ENCODE assay signal across 18 mouse cellular contexts in genomic region chr5:131233828-131234227, GRCm38 (mm10).
DNase-seq lines count a peak whose midpoint lies in the region; ATAC-seq and TF ChIP-seq lines count a peak whose summit lies in the region.
"Had no signal": no experiment of that assay in that cellular context is flagged by ENCODE, and none has a peak within 500 bp of the region (broad histone marks: within the 10 kb centered on the region; RNA-seq: fewer than 3 reads in every experiment).

No protein-coding gene starts in this region.

- no peak overlapping the region for H3K9ac ChIP-seq in lung, embryonic 14.5 days
- no peak overlapping the region for H3K9ac ChIP-seq in forebrain, postnatal 0 days
- no peak overlapping the region for H3K9ac ChIP-seq in forebrain, embryonic 16.5 days (replicated peaks; ENCODE audit: low read depth, low read length)
- H3K9ac ChIP-seq: embryonic facial prominence, embryonic 15.5 days; forebrain, embryonic 13.5 days; hindbrain, embryonic 13.5 days; midbrain, embryonic 13.5 days had no signal

- H3K27ac ChIP-seq in lung, embryonic 14.5 days (ENCODE audit: low read depth) = no peak overlapping the region
- H3K27ac ChIP-seq in forebrain, postnatal 0 days (ENCODE audit: low read depth, low read length) = no peak overlapping the region
- H3K27ac ChIP-seq in forebrain, embryonic 16.5 days (ENCODE audit: low read length) = no peak overlapping the region
- H3K27ac ChIP-seq: embryonic facial prominence, embryonic 15.5 days; forebrain, embryonic 13.5 days; hindbrain, embryonic 13.5 days; macrophage; midbrain, embryonic 13.5 days had no signal

- no peak overlapping the region for H3K4me2 ChIP-seq in lung, embryonic 14.5 days
- no peak overlapping the region for H3K4me2 ChIP-seq in forebrain, postnatal 0 days (ENCODE audit: low read depth)
- no peak overlapping the region for H3K4me2 ChIP-seq in forebrain, embryonic 16.5 days (ENCODE audit: low read length)
- H3K4me2 ChIP-seq: embryonic facial prominence, embryonic 15.5 days; forebrain, embryonic 13.5 days; hindbrain, embryonic 13.5 days; liver, embryonic 11.5 days; midbrain, embryonic 13.5 days had no signal

- H3K4me3 ChIP-seq in lung, embryonic 14.5 days (ENCODE audit: low read depth, low read length) = no peak overlapping the region
- no peak overlapping the region for H3K4me3 ChIP-seq in lung, adult 2 months (replicated peaks; ENCODE audit: extremely low read depth, low read depth, low read length)
- H3K4me3 ChIP-seq in forebrain, postnatal 0 days (ENCODE audit: low read depth, low read length) = no peak overlapping the region
- H3K4me3 ChIP-seq in forebrain, embryonic 16.5 days (replicated peaks; ENCODE audit: low read length) = no peak overlapping the region
- H3K4me3 ChIP-seq: embryonic facial prominence, embryonic 15.5 days; forebrain, embryonic 13.5 days; hindbrain, embryonic 13.5 days; midbrain, embryonic 13.5 days had no signal

- H3K4me1 ChIP-seq in lung, embryonic 14.5 days (ENCODE audit: insufficient read depth) = no peaks in the 10 kb centered on the region
- no peaks in the 10 kb centered on the region for H3K4me1 ChIP-seq in lung, adult 2 months (ENCODE audit: control insufficient read depth, insufficient read depth, low read length)
- no peaks in the 10 kb centered on the region for H3K4me1 ChIP-seq in forebrain, postnatal 0 days (ENCODE audit: insufficient read depth)
- no peaks in the 10 kb centered on the region for H3K4me1 ChIP-seq in forebrain, embryonic 16.5 days (replicated peaks; ENCODE audit: control insufficient read depth, insufficient read depth, low read length)
- H3K4me1 ChIP-seq: hindbrain, embryonic 13.5 days; midbrain, embryonic 13.5 days had no signal

- no peaks in the 10 kb centered on the region for H3K36me3 ChIP-seq in lung, embryonic 14.5 days (ENCODE audit: insufficient read depth)
- no peaks in the 10 kb centered on the region for H3K36me3 ChIP-seq in forebrain, postnatal 0 days (ENCODE audit: insufficient read depth)
- no peaks in the 10 kb centered on the region for H3K36me3 ChIP-seq in forebrain, embryonic 16.5 days (ENCODE audit: control insufficient read depth, insufficient read depth)
- H3K36me3 ChIP-seq: embryonic facial prominence, embryonic 15.5 days; hindbrain, embryonic 13.5 days; midbrain, embryonic 13.5 days had no signal

- no peak for ATAC-seq in lung, embryonic 14.5 days (ENCODE audit: insufficient read depth)
- no peak for ATAC-seq in forebrain, postnatal 0 days
- ATAC-seq in forebrain, embryonic 16.5 days = no peak
- ATAC-seq: forebrain, embryonic 13.5 days; intestine, postnatal 0 days; midbrain, embryonic 13.5 days had no signal

- intact Hi-C loops in heart, postnatal 10 days (cut with DNase I) = loop anchor here (2.0 to 5.0 kb wide), 2 partner anchors 15 to 73 kb away; partner anchors contain the start of gene Galnt17

- no peak for TF ChIP-seq CTCF in lung, embryonic 14.5 days (IDR thresholded peaks at IDR 0.05; ENCODE audit: low read depth)
- no peak for TF ChIP-seq CTCF in lung, adult 2 months (IDR thresholded peaks at IDR 0.05; ENCODE audit: insufficient read depth, low read length)
- TF ChIP-seq CTCF in forebrain, postnatal 0 days (IDR thresholded peaks at IDR 0.05; ENCODE audit: low read depth) = no peak

- no peaks in the 10 kb centered on the region for H3K9me3 ChIP-seq in lung, embryonic 14.5 days (ENCODE audit: low read depth, low read length)
- no peaks in the 10 kb centered on the region for H3K9me3 ChIP-seq in forebrain, postnatal 0 days (ENCODE audit: low read length)
- no peaks in the 10 kb centered on the region for H3K9me3 ChIP-seq in forebrain, embryonic 16.5 days (ENCODE audit: control insufficient read depth, low read length)
- H3K9me3 ChIP-seq: embryonic facial prominence, embryonic 15.5 days; forebrain, embryonic 13.5 days; hindbrain, embryonic 13.5 days; midbrain, embryonic 13.5 days had no signal

- DNase-seq in adrenal gland, postnatal 14 days = peak; percentile 55
- DNase-seq in adrenal gland, adult 18-20 months (ENCODE audit: low spot score in 2 of 2) = no peak
- peak; percentile 25 for DNase-seq in lung, embryonic 14.5 days
- DNase-seq in lung, adult 2 months = no peak
- DNase-seq in heart, postnatal 10 days = peak; percentile 75
- no peak for DNase-seq in forebrain, postnatal 0 days
- no peak for DNase-seq in cerebellum, adult 9-10 months
- DNase-seq: cerebellum, adult 11 months; right cerebral cortex, postnatal 4 days; thymus, postnatal 14 days had no signal

- no peaks in the 10 kb centered on the region for H3K27me3 ChIP-seq in lung, embryonic 14.5 days (ENCODE audit: insufficient read depth, low read length)
- H3K27me3 ChIP-seq in forebrain, postnatal 0 days (ENCODE audit: insufficient read depth, low read length) = no peaks in the 10 kb centered on the region
- no peaks in the 10 kb centered on the region for H3K27me3 ChIP-seq in forebrain, embryonic 16.5 days (replicated peaks; ENCODE audit: control insufficient read depth, insufficient read depth, low read length)
- H3K27me3 ChIP-seq: embryonic facial prominence, embryonic 15.5 days; forebrain, embryonic 13.5 days; hindbrain, embryonic 13.5 days; midbrain, embryonic 13.5 days had no signal

- 71% methylated on average over 8 of the region's 8 CpGs for WGBS in lung, embryonic 14.5 days
- 73% methylated on average over 8 of the region's 8 CpGs for WGBS in lung, adult 2 months
- WGBS in forebrain, postnatal 0 days = 90% methylated on average over 8 of the region's 8 CpGs
- 90% methylated on average over 8 of the region's 8 CpGs for WGBS in forebrain, embryonic 16.5 days

- TF ChIP-seq POLR2A in lung, adult 2 months (IDR thresholded peaks at IDR 0.05; ENCODE audit: borderline replicate concordance, extremely low read depth, low read depth, low read length) = no peak

Comparison
In these comparisons a context has a peak if more than half of its experiments do, and no peak if none do; other contexts are left out.
1. DNase-seq: peak in adrenal gland, postnatal 14 days (single experiment), lung, embryonic 14.5 days (single experiment) and heart, postnatal 10 days (2 of 2); none in adrenal gland, adult 18-20 months (0 of 2), lung, adult 2 months (single experiment), forebrain, postnatal 0 days (single experiment) and cerebellum, adult 9-10 months (single experiment).